Mouse (Mus musculus): ENCODE data around the gene Caskin2. TPM values are rescaled to one million over a fixed set of nuclear protein-coding genes. Genes with fewer than 3 reads are reported as not detected.

Caskin2 gene
- polyA plus RNA-seq, 1 experiment, result 52.6 TPM

GRCm38 (mm10) chr11:115805005-115805404 lies 8.4 kb downstream of the Caskin2 start:
- Histone ChIP-seq H3K27ac (ENCODE audit: insufficient read depth, low read depth, low read length) (no peak overlapping the region), H3K36me3 (ENCODE audit: control insufficient read depth, insufficient read depth, low read length) (peaks cover 76% of the 10 kb centered on the region), H3K4me1 (ENCODE audit: control insufficient read depth, insufficient read depth, insufficient read length, low read length) (peaks cover 8% of the 10 kb centered on the region), H3K27me3 (ENCODE audit: control insufficient read depth, insufficient read depth, low read length) (no peaks in the 10 kb centered on the region), H3K4me3 (ENCODE audit: low read depth, low read length) (no peak overlapping the region)
- no peak for TF ChIP-seq POLR2A (IDR thresholded peaks at IDR 0.05; ENCODE audit: low read depth, low read length)
- TF ChIP-seq CTCF (IDR thresholded peaks at IDR 0.05; ENCODE audit: extremely low read depth, insufficient read length, insufficient replicate concordance, low read depth, low read length), result no peak
- 93% methylated on average over 7 of the region's 7 CpGs for WGBS

- Histone ChIP-seq H3K36me3 (ENCODE audit: control insufficient read depth, insufficient read depth, low read length) (peaks cover 80% of the 10 kb centered on the region), H3K27ac (ENCODE audit: insufficient read depth, low read depth, low read length) (no peak overlapping the region), H3K4me1 (ENCODE audit: control insufficient read depth, insufficient read depth, insufficient read length, low read length) (no peaks in the 10 kb centered on the region)
Observed at GRCm38 (mm10) chr11:115803072-115803709, 10.2 kb downstream of the Caskin2 start.

GRCm38 (mm10) chr11:115800981-115801380 lies 12.5 kb downstream of the Caskin2 start:
- Histone ChIP-seq H3K36me3 (ENCODE audit: control insufficient read depth, insufficient read depth, low read length) (peaks cover 88% of the 10 kb centered on the region), H3K4me3 (ENCODE audit: low read depth, low read length) (no peak overlapping the region), H3K27ac (ENCODE audit: insufficient read depth, low read depth, low read length) (no peak overlapping the region), H3K4me1 (ENCODE audit: control insufficient read depth, insufficient read depth, insufficient read length, low read length) (no peaks in the 10 kb centered on the region), H3K27me3 (ENCODE audit: control insufficient read depth, insufficient read depth, low read length) (no peaks in the 10 kb centered on the region)
- 91% methylated on average over 18 of the region's 18 CpGs for WGBS
- TF ChIP-seq POLR2A (IDR thresholded peaks at IDR 0.05; ENCODE audit: low read depth, low read length), result no peak
- no peak for TF ChIP-seq CTCF (IDR thresholded peaks at IDR 0.05; ENCODE audit: extremely low read depth, insufficient read length, insufficient replicate concordance, low read depth, low read length)

More at GRCm38 (mm10) chr11:115803072-115803709, 10.2 kb downstream of the Caskin2 start:
- no peaks in the 10 kb centered on the region for H3K27me3 ChIP-seq (ENCODE audit: control insufficient read depth, insufficient read depth, low read length)
- no peak for TF ChIP-seq POLR2A (IDR thresholded peaks at IDR 0.05; ENCODE audit: low read depth, low read length)
- TF ChIP-seq CTCF (IDR thresholded peaks at IDR 0.05; ENCODE audit: extremely low read depth, insufficient read length, insufficient replicate concordance, low read depth, low read length), result no peak
- H3K4me3 ChIP-seq (ENCODE audit: low read depth, low read length), result no peak overlapping the region
- WGBS, result 85% methylated on average over 24 of the region's 24 CpGs

GRCm38 (mm10) chr11:115797665-115798064 lies 15.8 kb downstream of the Caskin2 start:
- H3K36me3 ChIP-seq (ENCODE audit: control insufficient read depth, insufficient read depth, low read length), result peaks cover 94% of the 10 kb centered on the region
- 71% methylated on average over 9 of the region's 9 CpGs for WGBS
- H3K4me1 ChIP-seq (ENCODE audit: control insufficient read depth, insufficient read depth, insufficient read length, low read length), result no peaks in the 10 kb centered on the region
- H3K4me3 ChIP-seq (ENCODE audit: low read depth, low read length), result no peak overlapping the region
- H3K27ac ChIP-seq (ENCODE audit: insufficient read depth, low read depth, low read length), result no peak overlapping the region
- H3K27me3 ChIP-seq (ENCODE audit: control insufficient read depth, insufficient read depth, low read length), result no peaks in the 10 kb centered on the region
- TF ChIP-seq POLR2A (IDR thresholded peaks at IDR 0.05; ENCODE audit: low read depth, low read length), result no peak
- TF ChIP-seq CTCF (IDR thresholded peaks at IDR 0.05; ENCODE audit: extremely low read depth, insufficient read length, insufficient replicate concordance, low read depth, low read length), result no peak

GRCm38 (mm10) chr11:115796898-115797297 lies 16.5 kb downstream of the Caskin2 start:
- peaks cover 94% of the 10 kb centered on the region for H3K36me3 ChIP-seq (ENCODE audit: control insufficient read depth, insufficient read depth, low read length)
- H3K27ac ChIP-seq (ENCODE audit: insufficient read depth, low read depth, low read length), result no peak overlapping the region
- no peaks in the 10 kb centered on the region for H3K27me3 ChIP-seq (ENCODE audit: control insufficient read depth, insufficient read depth, low read length)
- 79% methylated on average over 15 of the region's 15 CpGs for WGBS
- TF ChIP-seq POLR2A (IDR thresholded peaks at IDR 0.05; ENCODE audit: low read depth, low read length) (no peak), CTCF (IDR thresholded peaks at IDR 0.05; ENCODE audit: extremely low read depth, insufficient read length, insufficient replicate concordance, low read depth, low read length) (no peak)
- H3K4me3 ChIP-seq (ENCODE audit: low read depth, low read length), result no peak overlapping the region
- H3K4me1 ChIP-seq (ENCODE audit: control insufficient read depth, insufficient read depth, insufficient read length, low read length), result no peaks in the 10 kb centered on the region

- Histone ChIP-seq H3K27ac (ENCODE audit: insufficient read depth, low read depth, low read length) (no peak overlapping the region), H3K36me3 (ENCODE audit: control insufficient read depth, insufficient read depth, low read length) (peaks cover 87% of the 10 kb centered on the region), H3K27me3 (ENCODE audit: control insufficient read depth, insufficient read depth, low read length) (no peaks in the 10 kb centered on the region), H3K4me3 (ENCODE audit: low read depth, low read length) (no peak overlapping the region), H3K4me1 (ENCODE audit: control insufficient read depth, insufficient read depth, insufficient read length, low read length) (no peaks in the 10 kb centered on the region)
- WGBS, result 87% methylated on average over 14 of the region's 14 CpGs
- no peak for TF ChIP-seq POLR2A (IDR thresholded peaks at IDR 0.05; ENCODE audit: low read depth, low read length)
Observed at GRCm38 (mm10) chr11:115792353-115792752, 21.1 kb downstream of the Caskin2 start.

- WGBS, result 96% methylated on average over 16 of the region's 16 CpGs
- Histone ChIP-seq H3K36me3 (ENCODE audit: control insufficient read depth, insufficient read depth, low read length) (peaks cover 85% of the 10 kb centered on the region), H3K27me3 (ENCODE audit: control insufficient read depth, insufficient read depth, low read length) (no peaks in the 10 kb centered on the region), H3K4me3 (ENCODE audit: low read depth, low read length) (no peak overlapping the region), H3K27ac (ENCODE audit: insufficient read depth, low read depth, low read length) (no peak overlapping the region), H3K4me1 (ENCODE audit: control insufficient read depth, insufficient read depth, insufficient read length, low read length) (no peaks in the 10 kb centered on the region)
- TF ChIP-seq POLR2A (IDR thresholded peaks at IDR 0.05; ENCODE audit: low read depth, low read length), result no peak
- TF ChIP-seq CTCF (IDR thresholded peaks at IDR 0.05; ENCODE audit: extremely low read depth, insufficient read length, insufficient replicate concordance, low read depth, low read length), result no peak
Observed at GRCm38 (mm10) chr11:115791919-115792318, 21.5 kb downstream of the Caskin2 start.

Data from small intestine, adult 2 months (tissue).